Mouse (Mus musculus) erythroblast, embryonic 14.5 days (primary cell): ENCODE measurements around the gene B9d1.

Source experiments
- GATA1 ChIP-seq: IDR thresholded peaks from 2 replicates; pipeline ENCODE4 v1.6.1; 2012; ENCODE audit warnings: low read length, inconsistent platforms, mixed read lengths
- TAL1 ChIP-seq: IDR thresholded peaks from 3 replicates; pipeline ENCODE4 v1.6.1; 2012; ENCODE audit warnings: low read length, inconsistent platforms, mixed read lengths

DNA sequence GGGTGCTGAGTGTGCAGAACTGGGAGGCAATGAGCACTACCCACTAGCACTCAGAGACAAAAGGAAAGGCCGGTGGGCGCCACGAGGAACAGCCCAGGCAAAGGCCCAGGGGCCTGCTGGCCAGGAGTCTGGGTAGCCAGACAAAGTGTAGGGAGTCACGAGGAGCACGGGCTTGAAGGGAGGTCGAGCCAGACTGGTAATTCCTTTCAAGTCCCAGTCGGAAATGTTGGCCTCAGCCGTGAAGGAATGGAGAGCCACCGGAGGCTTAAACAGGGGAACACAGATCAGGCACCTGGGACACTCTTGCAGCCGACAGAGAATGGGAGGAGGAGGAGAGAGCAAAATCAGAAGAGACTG, 20.7 kb upstream of the B9d1 start:
- no peak for TF ChIP-seq GATA1
- TF ChIP-seq TAL1: no peak
